Mouse (Mus musculus): ENCODE data around the gene Krtap4-1. TPM values are rescaled to one million over a fixed set of nuclear protein-coding genes. Genes with fewer than 3 reads are reported as not detected.
"Not testable (repeated sequence)": the region's sequence is repeated elsewhere in the genome, so short reads cannot be mapped to it uniquely, and the experiment has no call there.

Krtap4-1 gene
- polyA plus RNA-seq, 1 experiment from 2014 or later: not detected

DNA sequence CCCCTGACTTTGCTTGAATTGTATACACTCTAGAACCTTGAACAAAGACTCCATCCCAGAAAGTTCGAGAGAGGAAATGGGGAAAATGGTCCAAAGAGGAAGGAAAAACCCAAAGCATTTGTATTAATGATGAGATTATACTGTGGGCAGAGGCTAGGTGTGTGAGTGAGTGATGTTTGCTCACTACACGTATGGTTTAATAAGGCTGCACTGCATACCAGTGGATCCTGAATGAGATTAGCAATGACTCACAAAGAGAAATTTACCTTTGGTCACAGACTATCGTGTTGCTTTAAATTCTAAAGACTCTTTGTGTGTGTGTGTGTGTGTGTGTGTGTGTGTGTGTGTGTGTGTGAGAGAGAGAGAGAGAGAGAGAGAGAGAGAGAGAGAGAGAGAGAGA lies 2.9 kb upstream of the Krtap4-1 start:
- WGBS: 75% methylated on average over 3 of the region's 3 CpGs
- DNase-seq (ENCODE audit: low spot score): no peak
- Histone ChIP-seq H3K4me2 (ENCODE audit: low read length) (no peak overlapping the region), H3K27me3 (ENCODE audit: insufficient read depth, low read length) (no peaks in the 10 kb centered on the region), H3K4me3 (replicated peaks; ENCODE audit: low read depth, low read length) (no peak overlapping the region), H3K36me3 (ENCODE audit: insufficient read depth, low read length) (no peaks in the 10 kb centered on the region), H3K9ac (ENCODE audit: low read depth, low read length) (no peak overlapping the region), H3K9me3 (replicated peaks; ENCODE audit: low read length) (no peaks in the 10 kb centered on the region), H3K27ac (no peak overlapping the region), H3K4me1 (replicated peaks; ENCODE audit: insufficient read depth, low read length) (no peaks in the 10 kb centered on the region)
- no peak for ATAC-seq (replicated peaks; ENCODE audit: low FRiP score, low read depth)
- TF ChIP-seq CTCF (IDR thresholded peaks at IDR 0.05; ENCODE audit: low read depth): no peak

DNA sequence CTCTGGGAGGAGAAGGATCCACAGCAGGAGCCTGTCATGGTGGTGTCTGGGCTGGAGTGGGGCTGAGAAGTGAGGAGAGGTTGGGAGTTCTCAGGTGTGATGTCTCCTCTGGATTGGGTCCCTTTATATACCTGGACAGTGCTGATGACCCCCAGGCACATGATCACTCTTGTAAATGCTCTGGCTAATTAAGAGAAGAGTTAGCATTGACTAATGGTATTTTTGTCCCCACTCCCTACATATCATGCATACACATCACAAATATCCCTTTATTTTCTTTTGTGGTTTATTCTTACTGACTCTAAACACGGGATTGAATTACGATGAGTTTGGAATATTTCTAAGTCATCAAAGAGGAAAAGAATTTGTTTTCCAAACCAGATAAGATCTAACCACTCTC lies 7.7 kb downstream of the Krtap4-1 start, which contains the start of gene Gm11562:
Gene Gm11562 (minus strand): TSS at position 101 of the 400 bp plus-strand sequence.
- no peak within 1 kb of the TSS for H3K27ac ChIP-seq

DNA sequence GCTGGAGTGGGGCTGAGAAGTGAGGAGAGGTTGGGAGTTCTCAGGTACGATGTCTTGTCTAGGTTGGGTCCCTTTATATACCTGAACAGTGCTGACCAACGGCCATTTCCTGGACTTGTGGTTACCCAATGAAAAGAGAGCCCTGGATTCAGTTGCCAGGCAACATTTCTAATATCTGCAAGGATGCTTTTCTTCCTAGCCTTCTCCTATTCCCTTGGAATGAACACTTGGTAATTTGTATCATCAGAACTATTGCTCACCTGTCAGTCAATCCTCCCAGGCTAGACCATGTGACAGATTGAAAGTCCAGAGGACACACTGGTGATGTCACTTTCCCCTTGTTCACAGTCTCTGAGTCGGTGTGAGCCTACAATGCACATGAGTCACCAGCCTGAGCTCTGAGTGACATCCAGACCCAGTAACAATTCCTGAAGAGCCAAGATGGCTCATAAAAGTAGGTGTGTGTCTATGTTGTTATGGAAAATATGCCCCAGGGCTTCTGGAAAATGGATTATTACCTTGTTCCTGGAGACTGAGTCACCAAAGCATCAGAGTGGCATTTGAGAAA lies 13.2 kb downstream of the Krtap4-1 start, which contains the start of gene Krtap2-4:
Gene Krtap2-4 (minus strand): TSS at position 51 of the 568 bp plus-strand sequence.
- Histone ChIP-seq H3K4me1 (replicated peaks; ENCODE audit: insufficient read depth, low read length) (no peaks in the 10 kb centered on the region), H3K9me3 (replicated peaks; ENCODE audit: low read length) (no peaks in the 10 kb centered on the region), H3K36me3 (ENCODE audit: insufficient read depth, low read length) (no peaks in the 10 kb centered on the region), H3K27ac (no peak within 1 kb of the TSS), H3K9ac (ENCODE audit: low read depth, low read length) (no peak within 1 kb of the TSS), H3K4me3 (replicated peaks; ENCODE audit: low read depth, low read length) (no peak within 1 kb of the TSS), H3K27me3 (ENCODE audit: insufficient read depth, low read length) (no peaks in the 10 kb centered on the region), H3K4me2 (ENCODE audit: low read length) (no peak within 1 kb of the TSS)
- no peak for TF ChIP-seq CTCF (IDR thresholded peaks at IDR 0.05; ENCODE audit: low read depth)
- ATAC-seq (replicated peaks; ENCODE audit: low FRiP score, low read depth) (no peak), DNase-seq (ENCODE audit: low spot score) (no peak)
- 68% methylated on average over 3 of the region's 3 CpGs for WGBS

More for the DNA sequence above, 7.7 kb downstream of the Krtap4-1 start, which contains the start of gene Gm11562:
- Histone ChIP-seq H3K4me1 (replicated peaks; ENCODE audit: insufficient read depth, low read length) (no peaks in the 10 kb centered on the region), H3K9ac (ENCODE audit: low read depth, low read length) (no peak within 1 kb of the TSS), H3K27me3 (ENCODE audit: insufficient read depth, low read length) (no peaks in the 10 kb centered on the region), H3K9me3 (replicated peaks; ENCODE audit: low read length) (no peaks in the 10 kb centered on the region), H3K4me3 (replicated peaks; ENCODE audit: low read depth, low read length) (no peak within 1 kb of the TSS), H3K36me3 (ENCODE audit: insufficient read depth, low read length) (no peaks in the 10 kb centered on the region), H3K4me2 (ENCODE audit: low read length) (no peak within 1 kb of the TSS)
- TF ChIP-seq CTCF (IDR thresholded peaks at IDR 0.05; ENCODE audit: low read depth): no peak
- DNase-seq (ENCODE audit: low spot score): no peak
- WGBS: 61% methylated on average over 2 of the region's 2 CpGs
- no peak for ATAC-seq (replicated peaks; ENCODE audit: low FRiP score, low read depth)

DNA sequence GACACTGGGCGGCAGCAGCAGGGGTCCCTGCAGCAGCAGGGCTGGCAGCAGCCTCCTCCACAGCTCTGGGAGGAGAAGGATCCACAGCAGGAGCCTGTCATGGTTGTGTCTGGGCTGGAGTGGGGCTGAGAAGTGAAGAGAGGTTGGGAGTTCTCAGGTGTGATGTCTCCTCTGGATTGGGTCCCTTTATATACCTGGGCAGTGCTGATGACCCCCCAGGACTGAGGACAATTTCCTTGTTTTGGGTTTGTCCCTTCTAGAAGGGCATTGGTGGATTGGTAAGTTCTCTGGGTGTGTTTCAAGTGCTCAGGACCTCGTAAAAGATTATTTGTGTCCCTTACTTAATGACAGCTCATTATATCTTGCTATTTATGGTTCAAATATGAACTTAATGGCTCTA lies 17.9 kb downstream of the Krtap4-1 start, which contains the start of gene Gm11937:
Gene Gm11937 (minus strand): TSS at position 101 of the 400 bp plus-strand sequence.
- H3K4me3 ChIP-seq (replicated peaks; ENCODE audit: low read depth, low read length); H3K9ac ChIP-seq (ENCODE audit: low read depth, low read length); H3K9me3 ChIP-seq (replicated peaks; ENCODE audit: low read length); H3K4me2 ChIP-seq (ENCODE audit: low read length); H3K4me1 ChIP-seq (replicated peaks; ENCODE audit: insufficient read depth, low read length); H3K36me3 ChIP-seq (ENCODE audit: insufficient read depth, low read length); H3K27me3 ChIP-seq (ENCODE audit: insufficient read depth, low read length); ATAC-seq (replicated peaks; ENCODE audit: low FRiP score, low read depth); DNase-seq (ENCODE audit: low spot score); H3K27ac ChIP-seq: not testable (repeated sequence)
- WGBS: 55% methylated on average over 1 of the region's 2 CpGs

DNA sequence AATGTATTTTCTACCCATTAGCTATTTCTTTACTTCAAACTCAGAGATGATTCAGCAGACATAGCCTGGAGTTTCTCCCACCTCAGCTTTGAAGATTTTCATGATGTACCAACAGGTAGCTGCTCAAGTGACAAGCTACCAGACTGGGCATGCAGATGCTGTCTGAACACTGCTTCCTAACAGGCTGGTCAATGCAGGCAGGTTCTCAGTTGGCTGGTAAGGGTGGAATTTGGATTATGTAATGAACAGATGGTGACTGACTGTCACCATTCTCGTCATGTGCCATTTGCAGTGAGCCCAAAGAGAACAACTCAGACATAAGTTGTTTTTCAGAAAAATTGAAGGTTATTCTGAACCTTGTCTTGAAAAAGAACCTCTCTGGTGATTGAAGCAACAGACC lies 18.9 kb downstream of the Krtap4-1 start:
- Histone ChIP-seq H3K36me3 (ENCODE audit: insufficient read depth, low read length) (no peaks in the 10 kb centered on the region), H3K9ac (ENCODE audit: low read depth, low read length) (no peak overlapping the region), H3K4me1 (replicated peaks; ENCODE audit: insufficient read depth, low read length) (no peaks in the 10 kb centered on the region), H3K4me3 (replicated peaks; ENCODE audit: low read depth, low read length) (no peak overlapping the region), H3K9me3 (replicated peaks; ENCODE audit: low read length) (no peaks in the 10 kb centered on the region), H3K27ac (no peak overlapping the region), H3K4me2 (ENCODE audit: low read length) (no peak overlapping the region), H3K27me3 (ENCODE audit: insufficient read depth, low read length) (no peaks in the 10 kb centered on the region)
- DNase-seq (ENCODE audit: low spot score) (no peak), ATAC-seq (replicated peaks; ENCODE audit: low FRiP score, low read depth) (no peak)
- 84% methylated on average over 1 of the region's 1 CpGs for WGBS
- TF ChIP-seq CTCF (IDR thresholded peaks at IDR 0.05; ENCODE audit: low read depth): no peak

DNA sequence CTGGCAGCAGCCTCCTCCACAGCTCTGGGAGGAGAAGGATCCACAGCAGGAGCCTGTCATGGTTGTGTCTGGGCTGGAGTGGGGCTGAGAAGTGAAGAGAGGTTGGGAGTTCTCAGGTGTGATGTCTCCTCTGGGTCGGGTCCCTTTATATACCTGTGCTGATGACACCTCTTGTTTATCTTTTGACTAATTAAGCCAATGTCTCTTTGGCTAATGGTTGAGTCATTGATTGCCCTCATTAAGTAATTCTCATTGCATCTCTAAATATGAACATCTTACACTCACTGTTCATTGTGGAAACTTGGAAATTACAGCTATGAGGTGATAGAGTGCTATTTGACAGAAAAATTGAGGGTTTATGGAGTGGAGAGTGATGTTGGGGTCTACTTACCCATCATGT lies 24.8 kb downstream of the Krtap4-1 start, which contains the start of gene Gm11938:
Gene Gm11938 (minus strand): TSS at position 101 of the 400 bp plus-strand sequence.
- 36% methylated on average over 1 of the region's 1 CpGs for WGBS
- not testable (repeated sequence) for H3K27ac ChIP-seq; H3K9ac ChIP-seq (ENCODE audit: low read depth, low read length); H3K4me1 ChIP-seq (replicated peaks; ENCODE audit: insufficient read depth, low read length); H3K4me2 ChIP-seq (ENCODE audit: low read length); H3K36me3 ChIP-seq (ENCODE audit: insufficient read depth, low read length); H3K9me3 ChIP-seq (replicated peaks; ENCODE audit: low read length); ATAC-seq (replicated peaks; ENCODE audit: low FRiP score, low read depth); H3K4me3 ChIP-seq (replicated peaks; ENCODE audit: low read depth, low read length); DNase-seq (ENCODE audit: low spot score); H3K27me3 ChIP-seq (ENCODE audit: insufficient read depth, low read length)

DNA sequence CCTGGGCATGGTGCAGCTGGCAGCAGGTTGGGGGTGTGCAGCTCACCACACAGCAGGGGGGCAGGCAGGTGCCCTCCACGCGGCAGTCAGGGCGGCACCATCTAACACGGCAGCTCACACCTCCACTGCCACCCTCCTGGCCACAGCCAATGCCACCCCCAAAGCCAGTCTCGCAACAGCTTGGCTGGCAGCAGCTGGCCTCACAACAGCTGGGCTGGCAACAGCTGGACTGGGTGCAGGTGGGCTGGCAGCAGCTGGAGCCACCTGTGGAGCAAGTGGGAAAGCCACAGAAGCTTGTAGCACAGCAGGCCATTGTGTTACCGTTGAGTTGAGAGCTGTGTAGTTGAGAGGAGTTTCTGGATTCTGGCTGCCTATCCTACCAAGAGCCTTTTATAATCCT lies 30.3 kb downstream of the Krtap4-1 start, which contains the start of gene Krtap9-3:
Gene Krtap9-3 (minus strand): TSS at position 364 of the 400 bp plus-strand sequence.
- not testable (repeated sequence) for DNase-seq (ENCODE audit: low spot score); H3K4me3 ChIP-seq (replicated peaks; ENCODE audit: low read depth, low read length)

More for the DNA sequence above, 30.3 kb downstream of the Krtap4-1 start, which contains the start of gene Krtap9-3:
- not testable (repeated sequence) for H3K9ac ChIP-seq (ENCODE audit: low read depth, low read length); H3K4me1 ChIP-seq (replicated peaks; ENCODE audit: insufficient read depth, low read length); H3K27me3 ChIP-seq (ENCODE audit: insufficient read depth, low read length); H3K36me3 ChIP-seq (ENCODE audit: insufficient read depth, low read length); H3K9me3 ChIP-seq (replicated peaks; ENCODE audit: low read length); H3K27ac ChIP-seq; H3K4me2 ChIP-seq (ENCODE audit: low read length); ATAC-seq (replicated peaks; ENCODE audit: low FRiP score, low read depth)
- 69% methylated on average over 6 of the region's 6 CpGs for WGBS

Measured in kidney, postnatal 0 days (tissue).